Mouse (Mus musculus): ENCODE results near the gene Dbx1. TPM values are rescaled to one million over a fixed set of nuclear protein-coding genes. Genes with fewer than 3 reads are reported as not detected.

Gene Dbx1
- polyA plus RNA-seq, 1 experiment from 2014 or later: not detected

- no peak for ATAC-seq (ENCODE audit: low read depth)
- H3K9me3 ChIP-seq (replicated peaks; ENCODE audit: control insufficient read depth, low read length): no peaks in the 10 kb centered on the region
- 66% methylated on average over 14 of the region's 14 CpGs for WGBS (ENCODE audit: insufficient replicate concordance)
- H3K4me3 ChIP-seq (ENCODE audit: low read depth, low read length): no peak overlapping the region
- H3K4me1 ChIP-seq (ENCODE audit: control insufficient read depth, low read depth, low read length): no peaks in the 10 kb centered on the region
- H3K4me2 ChIP-seq (ENCODE audit: low read depth, low read length): no peak overlapping the region
- no peak overlapping the region for H3K27ac ChIP-seq (ENCODE audit: low read length)
- H3K27me3 ChIP-seq (ENCODE audit: control insufficient read depth, insufficient read depth, low read depth, low read length): no peaks in the 10 kb centered on the region
- no peak overlapping the region for H3K9ac ChIP-seq (ENCODE audit: low read depth, low read length)
- H3K36me3 ChIP-seq (ENCODE audit: control insufficient read depth, insufficient read depth): no peaks in the 10 kb centered on the region; the same call in 1 of the 2 replicates
These were observed 32.4 kb downstream of the Dbx1 start for GRCm38 (mm10) chr7:49604244-49604643.

- no peaks in the 10 kb centered on the region for H3K9me3 ChIP-seq (replicated peaks; ENCODE audit: control insufficient read depth, low read length)
- no peaks in the 10 kb centered on the region for H3K36me3 ChIP-seq (ENCODE audit: control insufficient read depth, insufficient read depth)
- ATAC-seq (ENCODE audit: low read depth): peak; percentile 43; the same call in 1 of the 2 replicates
- no peak overlapping the region for H3K27ac ChIP-seq (ENCODE audit: low read length)
- H3K27me3 ChIP-seq (ENCODE audit: control insufficient read depth, insufficient read depth, low read depth, low read length): no peaks in the 10 kb centered on the region
- no peak overlapping the region for H3K4me3 ChIP-seq (ENCODE audit: low read depth, low read length)
- 15% methylated on average over 13 of the region's 13 CpGs for WGBS (ENCODE audit: insufficient replicate concordance)
- no peak overlapping the region for H3K9ac ChIP-seq (ENCODE audit: low read depth, low read length)
- no peak overlapping the region for H3K4me2 ChIP-seq (ENCODE audit: low read depth, low read length)
- no peaks in the 10 kb centered on the region for H3K4me1 ChIP-seq (ENCODE audit: control insufficient read depth, low read depth, low read length)
These were observed 35.3 kb downstream of the Dbx1 start for GRCm38 (mm10) chr7:49601191-49601975.

GRCm38 (mm10) chr7:49599950-49600349 is 36.7 kb downstream of the Dbx1 start:
- no peaks in the 10 kb centered on the region for H3K9me3 ChIP-seq (replicated peaks; ENCODE audit: control insufficient read depth, low read length)
- H3K4me2 ChIP-seq (ENCODE audit: low read depth, low read length): no peak overlapping the region
- H3K36me3 ChIP-seq (ENCODE audit: control insufficient read depth, insufficient read depth): no peaks in the 10 kb centered on the region
- H3K4me1 ChIP-seq (ENCODE audit: control insufficient read depth, low read depth, low read length): no peaks in the 10 kb centered on the region
- H3K27ac ChIP-seq (ENCODE audit: low read length): no peak overlapping the region
- no peak overlapping the region for H3K4me3 ChIP-seq (ENCODE audit: low read depth, low read length)
- H3K27me3 ChIP-seq (ENCODE audit: control insufficient read depth, insufficient read depth, low read depth, low read length): no peaks in the 10 kb centered on the region
- WGBS (ENCODE audit: insufficient replicate concordance): 58% methylated on average over 3 of the region's 3 CpGs
- no peak for ATAC-seq (ENCODE audit: low read depth)
- H3K9ac ChIP-seq (ENCODE audit: low read depth, low read length): no peak overlapping the region

- no peaks in the 10 kb centered on the region for H3K4me1 ChIP-seq (ENCODE audit: control insufficient read depth, low read depth, low read length)
- no peak overlapping the region for H3K27ac ChIP-seq (ENCODE audit: low read length)
- no peak overlapping the region for H3K4me3 ChIP-seq (ENCODE audit: low read depth, low read length)
- H3K36me3 ChIP-seq (ENCODE audit: control insufficient read depth, insufficient read depth): no peaks in the 10 kb centered on the region
- 69% methylated on average over 13 of the region's 13 CpGs for WGBS (ENCODE audit: insufficient replicate concordance)
- H3K9me3 ChIP-seq (replicated peaks; ENCODE audit: control insufficient read depth, low read length): no peaks in the 10 kb centered on the region
- H3K27me3 ChIP-seq (ENCODE audit: control insufficient read depth, insufficient read depth, low read depth, low read length): no peaks in the 10 kb centered on the region
- no peak overlapping the region for H3K9ac ChIP-seq (ENCODE audit: low read depth, low read length)
- no peak overlapping the region for H3K4me2 ChIP-seq (ENCODE audit: low read depth, low read length)
- ATAC-seq (ENCODE audit: low read depth): no peak
These were observed 38.4 kb downstream of the Dbx1 start for GRCm38 (mm10) chr7:49598225-49598624.

GRCm38 (mm10) chr7:49597776-49598175 is 38.9 kb downstream of the Dbx1 start:
- H3K27ac ChIP-seq (ENCODE audit: low read length): no peak overlapping the region
- 60% methylated on average over 3 of the region's 3 CpGs for WGBS (ENCODE audit: insufficient replicate concordance)
- no peak overlapping the region for H3K4me3 ChIP-seq (ENCODE audit: low read depth, low read length)
- no peak overlapping the region for H3K4me2 ChIP-seq (ENCODE audit: low read depth, low read length)
- no peaks in the 10 kb centered on the region for H3K9me3 ChIP-seq (replicated peaks; ENCODE audit: control insufficient read depth, low read length)
- no peaks in the 10 kb centered on the region for H3K4me1 ChIP-seq (ENCODE audit: control insufficient read depth, low read depth, low read length)
- no peaks in the 10 kb centered on the region for H3K27me3 ChIP-seq (ENCODE audit: control insufficient read depth, insufficient read depth, low read depth, low read length)
- ATAC-seq (ENCODE audit: low read depth): no peak
- H3K36me3 ChIP-seq (ENCODE audit: control insufficient read depth, insufficient read depth): no peaks in the 10 kb centered on the region
- H3K9ac ChIP-seq (ENCODE audit: low read depth, low read length): no peak overlapping the region

- Histone ChIP-seq H3K27ac (ENCODE audit: low read length) (no peak overlapping the region), H3K36me3 (ENCODE audit: control insufficient read depth, insufficient read depth) (peaks cover 3% of the 10 kb centered on the region), H3K4me3 (ENCODE audit: low read depth, low read length) (no peak overlapping the region), H3K4me1 (ENCODE audit: control insufficient read depth, low read depth, low read length) (no peaks in the 10 kb centered on the region), H3K9me3 (replicated peaks; ENCODE audit: control insufficient read depth, low read length) (no peaks in the 10 kb centered on the region), H3K27me3 (ENCODE audit: control insufficient read depth, insufficient read depth, low read depth, low read length) (no peaks in the 10 kb centered on the region), H3K4me2 (ENCODE audit: low read depth, low read length) (no peak overlapping the region), H3K9ac (ENCODE audit: low read depth, low read length) (no peak overlapping the region)
- WGBS (ENCODE audit: insufficient replicate concordance): 62% methylated on average over 8 of the region's 8 CpGs
- ATAC-seq (ENCODE audit: low read depth): no peak
These were observed 47.0 kb downstream of the Dbx1 start for GRCm38 (mm10) chr7:49589635-49590034.

- WGBS (ENCODE audit: insufficient replicate concordance): 72% methylated on average over 5 of the region's 5 CpGs
- H3K36me3 ChIP-seq (ENCODE audit: control insufficient read depth, insufficient read depth): peaks cover 3% of the 10 kb centered on the region
- no peak for ATAC-seq (ENCODE audit: low read depth)
These were observed 50.0 kb downstream of the Dbx1 start for GRCm38 (mm10) chr7:49586530-49587120.

GRCm38 (mm10) chr7:49583176-49583575 is 53.5 kb downstream of the Dbx1 start:
- Histone ChIP-seq H3K36me3 (ENCODE audit: control insufficient read depth, insufficient read depth) (peaks cover 3% of the 10 kb centered on the region), H3K4me3 (ENCODE audit: low read depth, low read length) (no peak overlapping the region), H3K4me1 (ENCODE audit: control insufficient read depth, low read depth, low read length) (no peaks in the 10 kb centered on the region), H3K27ac (ENCODE audit: low read length) (no peak overlapping the region), H3K9me3 (replicated peaks; ENCODE audit: control insufficient read depth, low read length) (no peaks in the 10 kb centered on the region), H3K9ac (ENCODE audit: low read depth, low read length) (no peak overlapping the region), H3K4me2 (ENCODE audit: low read depth, low read length) (no peak overlapping the region), H3K27me3 (ENCODE audit: control insufficient read depth, insufficient read depth, low read depth, low read length) (no peaks in the 10 kb centered on the region)
- 66% methylated on average over 6 of the region's 6 CpGs for WGBS (ENCODE audit: insufficient replicate concordance)
- ATAC-seq (ENCODE audit: low read depth): no peak

More at GRCm38 (mm10) chr7:49586530-49587120, 50.0 kb downstream of the Dbx1 start:
- no peak overlapping the region for H3K4me3 ChIP-seq (ENCODE audit: low read depth, low read length)
- no peak overlapping the region for H3K9ac ChIP-seq (ENCODE audit: low read depth, low read length)
- H3K4me1 ChIP-seq (ENCODE audit: control insufficient read depth, low read depth, low read length): no peaks in the 10 kb centered on the region
- H3K9me3 ChIP-seq (replicated peaks; ENCODE audit: control insufficient read depth, low read length): no peaks in the 10 kb centered on the region
- no peak overlapping the region for H3K4me2 ChIP-seq (ENCODE audit: low read depth, low read length)
- no peak overlapping the region for H3K27ac ChIP-seq (ENCODE audit: low read length)
- no peaks in the 10 kb centered on the region for H3K27me3 ChIP-seq (ENCODE audit: control insufficient read depth, insufficient read depth, low read depth, low read length)

- peaks cover 3% of the 10 kb centered on the region; the same call in 1 of the 2 replicates for H3K36me3 ChIP-seq (ENCODE audit: control insufficient read depth, insufficient read depth)
These were observed 54.1 kb downstream of the Dbx1 start for GRCm38 (mm10) chr7:49582551-49582950.

More at GRCm38 (mm10) chr7:49582551-49582950, 54.1 kb downstream of the Dbx1 start:
- 51% methylated on average over 7 of the region's 7 CpGs for WGBS (ENCODE audit: insufficient replicate concordance)
- ATAC-seq (ENCODE audit: low read depth): no peak
- Histone ChIP-seq H3K27me3 (ENCODE audit: control insufficient read depth, insufficient read depth, low read depth, low read length) (no peaks in the 10 kb centered on the region), H3K9ac (ENCODE audit: low read depth, low read length) (no peak overlapping the region), H3K27ac (ENCODE audit: low read length) (no peak overlapping the region), H3K4me1 (ENCODE audit: control insufficient read depth, low read depth, low read length) (no peaks in the 10 kb centered on the region), H3K4me3 (ENCODE audit: low read depth, low read length) (no peak overlapping the region), H3K4me2 (ENCODE audit: low read depth, low read length) (no peak overlapping the region), H3K9me3 (replicated peaks; ENCODE audit: control insufficient read depth, low read length) (no peaks in the 10 kb centered on the region)

Measured in liver, embryonic 16.5 days (tissue).